Mouse (Mus musculus) liver, embryonic 14.5 days (tissue): ENCODE measurements around the gene Pdzk1. TPM values are rescaled to one million over a fixed set of nuclear protein-coding genes. Genes with fewer than 3 reads are reported as not detected.

Experiments used
- ATAC-seq: fragments of 200-750 bp; cut with Nextera tagmentation; 2 replicates; pipeline ENCODE4 v1.8.0; 2017; ENCODE audit warnings: moderate number of reproducible peaks, mild to moderate bottlenecking, moderate library complexity; ENCODE audit not compliant: insufficient read depth
- DNase-seq, 3 experiments: peaks; one replicate each; pipeline ENCODE4 v3.0.0-alpha.2; 2012 to 2013; ENCODE audit warnings: low read depth in 3 of 3, low spot score in 3 of 3
- H3K27ac ChIP-seq: fragments of 300-500 bp; sonication (generic); 2 replicates; pipeline ENCODE4 v1.5.1; 2014; ENCODE audit warnings: moderate library complexity, mild to moderate bottlenecking, control low read depth, inconsistent platforms
- H3K27me3 ChIP-seq: fragments of 300-500 bp; sonication (generic); 2 replicates; pipeline ENCODE4 v1.6.1; 2014; ENCODE audit warnings: mild to moderate bottlenecking, low read length, moderate library complexity; ENCODE audit not compliant: control insufficient read depth, insufficient read depth
- H3K36me3 ChIP-seq: fragments of 300-500 bp; sonication (generic); replicated peaks from 2 replicates; pipeline ENCODE4 v1.6.1; 2014; ENCODE audit warnings: low read depth; ENCODE audit not compliant: control insufficient read depth, insufficient read depth
- H3K4me1 ChIP-seq, 2 experiments: fragments of 200-500 bp in 1 of 2; fragments of 300-500 bp in 1 of 2; sonication (generic) in 1 of 2; replicated peaks; 2 replicates each; pipeline ENCODE4 v1.6.1; 2012 to 2014; ENCODE audit warnings: antibody characterized with exemption in 1 of 2, inconsistent platforms in 1 of 2, low read length in 1 of 2; ENCODE audit not compliant: control insufficient read depth in 2 of 2, insufficient read depth in 2 of 2
- H3K4me2 ChIP-seq: fragments of 300-500 bp; sonication (generic); 2 replicates; pipeline ENCODE4 v1.6.1; 2014; ENCODE audit warnings: low read depth, mild to moderate bottlenecking, control low read depth, moderate library complexity
- H3K4me3 ChIP-seq, 2 experiments: fragments of 200-500 bp in 1 of 2; fragments of 300-500 bp in 1 of 2; sonication (generic) in 1 of 2; 2 replicates each; pipeline ENCODE4 v1.5.1; 2012 to 2014; ENCODE audit warnings: low read depth in 2 of 2, low read length in 2 of 2, mild to moderate bottlenecking in 2 of 2, control low read depth in 1 of 2, inconsistent platforms in 1 of 2, moderate library complexity in 1 of 2; ENCODE audit not compliant: insufficient read depth in 1 of 2
- H3K9ac ChIP-seq: fragments of 300-500 bp; sonication (generic); replicated peaks from 2 replicates; pipeline ENCODE4 v1.6.1; 2014; ENCODE audit warnings: mild to moderate bottlenecking, control low read depth, moderate library complexity
- H3K9me3 ChIP-seq: fragments of 300-500 bp; sonication (generic); 2 replicates; pipeline ENCODE4 v1.6.1; 2016; ENCODE audit warnings: low read length, mixed read lengths; ENCODE audit not compliant: control insufficient read depth
- CTCF ChIP-seq: IDR thresholded peaks from 2 replicates; pipeline ENCODE4 v1.5.1; 2016; ENCODE audit warnings: antibody characterized with exemption, low read depth, control low read depth
- EP300 ChIP-seq: IDR thresholded peaks from 2 replicates; pipeline ENCODE4 v1.6.1; 2016; ENCODE audit warnings: antibody characterized with exemption, low read depth
- WGBS: fragments of 180-500 bp; shearing (Covaris S2); extraction: QIAGEN DNeasy Blood & Tissue Kit; methylation state at CpG from one replicate; pipeline ENCODE4 v1.1.7; 2014; ENCODE audit not compliant: insufficient replicate concordance; 5-methylcytosine and 5-hydroxymethylcytosine counted together
- polyA plus RNA-seq, 2 experiments: library from polyadenylated mRNA; depleted of rRNA in 1 of 2; stranded (reverse) in 1 of 2; unstranded in 1 of 2; fragments of >200 nt; fragmentation: Nextera tagmentation in 1 of 2; extraction: Ambion mirVana in 1 of 2; gene quantifications; 2 replicates each; pipeline versions ENCODE4 v1.2.1 to v1.2.3; 2012 to 2014

Pdzk1 gene
- polyA plus RNA-seq, 2 experiments = 6.3 to 11.4 TPM

GRCm38 (mm10) chr3:96845806-96846205, 16.7 kb downstream of the Pdzk1 start:
- H3K27me3 ChIP-seq = no peaks in the 10 kb centered on the region
- no peak for TF ChIP-seq EP300
- no peak for TF ChIP-seq CTCF
- H3K27ac ChIP-seq = no peak overlapping the region
- H3K9me3 ChIP-seq = no peaks in the 10 kb centered on the region
- WGBS = 61% methylated on average over 9 of the region's 9 CpGs
- peaks cover 2 to 9% of the 10 kb centered on the region in 2 experiments; a peak in 3 of 4 replicates for H3K4me1 ChIP-seq
- DNase-seq (no peak), ATAC-seq (no peak)
- no peak overlapping the region for H3K4me2 ChIP-seq
- H3K36me3 ChIP-seq = no peaks in the 10 kb centered on the region
- H3K9ac ChIP-seq = no peak overlapping the region
- no peak overlapping the region for H3K4me3 ChIP-seq

GRCm38 (mm10) chr3:96846985-96847384, 17.9 kb downstream of the Pdzk1 start:
- no peaks in the 10 kb centered on the region for H3K36me3 ChIP-seq
- H3K27me3 ChIP-seq = no peaks in the 10 kb centered on the region
- TF ChIP-seq CTCF (no peak), EP300 (no peak)
- H3K9me3 ChIP-seq = no peaks in the 10 kb centered on the region
- H3K4me2 ChIP-seq = no peak overlapping the region
- H3K4me3 ChIP-seq = no peak overlapping the region
- WGBS = 55% methylated on average over 12 of the region's 12 CpGs
- H3K9ac ChIP-seq = no peak overlapping the region
- ATAC-seq = no peak
- H3K27ac ChIP-seq = no peak overlapping the region
- peaks cover 2 to 9% of the 10 kb centered on the region in 2 experiments; a peak in 3 of 4 replicates for H3K4me1 ChIP-seq
- DNase-seq = no peak

GRCm38 (mm10) chr3:96847661-96848060, 18.6 kb downstream of the Pdzk1 start:
- DNase-seq (no peak), ATAC-seq (no peak)
- no peaks in the 10 kb centered on the region for H3K27me3 ChIP-seq
- H3K4me2 ChIP-seq = no peak overlapping the region
- TF ChIP-seq EP300 (no peak), CTCF (no peak)
- no peak overlapping the region for H3K9ac ChIP-seq
- H3K27ac ChIP-seq = no peak overlapping the region
- no peaks in the 10 kb centered on the region for H3K9me3 ChIP-seq
- peaks cover 2 to 9% of the 10 kb centered on the region in 2 experiments; a peak in 3 of 4 replicates for H3K4me1 ChIP-seq
- H3K36me3 ChIP-seq = no peaks in the 10 kb centered on the region
- WGBS = 6% methylated on average over 6 of the region's 6 CpGs
- no peak overlapping the region for H3K4me3 ChIP-seq

GRCm38 (mm10) chr3:96848470-96848869, 19.4 kb downstream of the Pdzk1 start:
- peak in 1 of 3 experiments; percentile 2 for DNase-seq
- ATAC-seq = peak; percentile 31; the same call in 1 of the 2 replicates
- no peak for TF ChIP-seq EP300
- TF ChIP-seq CTCF = no peak

GRCm38 (mm10) chr3:96849168-96849727, 20.2 kb downstream of the Pdzk1 start:
- WGBS = 61% methylated on average over 2 of the region's 2 CpGs
- no peak overlapping the region for H3K4me2 ChIP-seq

More at GRCm38 (mm10) chr3:96848470-96848869, 19.4 kb downstream of the Pdzk1 start:
- no peak overlapping the region for H3K4me2 ChIP-seq
- H3K4me1 ChIP-seq = peaks cover 2 to 9% of the 10 kb centered on the region in 2 experiments; a peak in 3 of 4 replicates
- H3K9ac ChIP-seq = no peak overlapping the region
- H3K4me3 ChIP-seq = no peak overlapping the region
- no peaks in the 10 kb centered on the region for H3K36me3 ChIP-seq
- no peaks in the 10 kb centered on the region for H3K27me3 ChIP-seq
- 62% methylated on average over 7 of the region's 8 CpGs for WGBS
- H3K9me3 ChIP-seq = no peaks in the 10 kb centered on the region
- H3K27ac ChIP-seq = no peak overlapping the region

More at GRCm38 (mm10) chr3:96849168-96849727, 20.2 kb downstream of the Pdzk1 start:
- Histone ChIP-seq H3K4me1 (peaks cover 2 to 9% of the 10 kb centered on the region in 2 experiments; a peak in 3 of 4 replicates), H3K9me3 (no peaks in the 10 kb centered on the region), H3K36me3 (no peaks in the 10 kb centered on the region), H3K27ac (no peak overlapping the region), H3K9ac (no peak overlapping the region), H3K4me3 (no peak overlapping the region), H3K27me3 (no peaks in the 10 kb centered on the region)
- ATAC-seq (no peak), DNase-seq (no peak)
- TF ChIP-seq EP300 (no peak), CTCF (no peak)
